Mouse (Mus musculus) ES-Bruce4 (cell line): Measurements from ENCODE around the gene Mrps7.

Experiments
- CTCF ChIP-seq: IDR thresholded peaks from one replicate; pipeline ENCODE4 v1.8.1; 2011; ENCODE audit warnings: low read depth, low read length
- EP300 ChIP-seq: IDR thresholded peaks from 2 replicates; pipeline ENCODE4 v1.6.1; 2011; ENCODE audit warnings: low read depth, low read length; ENCODE audit not compliant: insufficient read depth
- POLR2A ChIP-seq: IDR thresholded peaks from one replicate; pipeline ENCODE4 v1.8.1; 2011; ENCODE audit warnings: low read length; ENCODE audit not compliant: insufficient read depth

DNA sequence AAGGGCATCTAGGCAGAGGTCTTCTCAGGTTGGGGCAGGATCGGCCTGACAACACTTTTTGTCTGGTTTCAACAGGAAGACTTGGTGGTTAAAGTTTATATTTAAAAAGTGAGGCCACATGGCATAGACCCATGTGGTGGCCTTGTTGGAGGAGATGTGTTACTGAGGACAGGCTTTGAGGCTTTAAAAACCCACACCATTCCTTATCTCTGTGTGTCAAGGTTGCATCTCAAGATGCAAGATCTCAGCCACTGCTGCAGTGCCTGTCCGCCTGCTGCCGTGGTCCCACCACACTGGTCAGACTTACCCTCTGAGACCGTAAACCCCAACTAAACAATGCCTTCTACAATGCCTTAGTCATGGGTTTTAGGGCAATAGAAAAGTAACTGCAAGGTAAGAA is 5.4 kb upstream of the Mrps7 start:
- no peak for TF ChIP-seq POLR2A
- no peak for TF ChIP-seq CTCF
- no peak for TF ChIP-seq EP300
